Mouse (Mus musculus) megakaryocyte, embryonic 14.5 days (primary cell): Measurements from ENCODE around the gene Pdia5.

Experiments
- FLI1 ChIP-seq: IDR thresholded peaks from 2 replicates; pipeline ENCODE4 v1.6.1; 2012; ENCODE audit warnings: low read length, inconsistent platforms, mixed read lengths
- GATA1 ChIP-seq: IDR thresholded peaks from 3 replicates; pipeline ENCODE4 v1.6.1; 2012; ENCODE audit warnings: mixed read lengths, low read length, inconsistent platforms, borderline replicate concordance

- TF ChIP-seq FLI1 (no peak), GATA1 (no peak)
Measured at GRCm38 (mm10) chr16:35450018-35450630, 40.5 kb downstream of the Pdia5 start.
